Mouse (Mus musculus) urinary bladder, postnatal 14 days (tissue): Measurements from ENCODE around the gene Trim72.

Experiments
- DNase-seq: peaks from one replicate; pipeline ENCODE4 v3.0.0; 2021; ENCODE audit warnings: low spot score

The Trim72 gene

GRCm38 (mm10) chr7:128056917-128057444 is 53.2 kb downstream of the Trim72 start:
- DNase-seq: no peak

GRCm38 (mm10) chr7:128057860-128058259 is 54.1 kb downstream of the Trim72 start:
- no peak for DNase-seq

- DNase-seq: no peak
These were observed 54.8 kb downstream of the Trim72 start for GRCm38 (mm10) chr7:128058576-128058975.

DNA sequence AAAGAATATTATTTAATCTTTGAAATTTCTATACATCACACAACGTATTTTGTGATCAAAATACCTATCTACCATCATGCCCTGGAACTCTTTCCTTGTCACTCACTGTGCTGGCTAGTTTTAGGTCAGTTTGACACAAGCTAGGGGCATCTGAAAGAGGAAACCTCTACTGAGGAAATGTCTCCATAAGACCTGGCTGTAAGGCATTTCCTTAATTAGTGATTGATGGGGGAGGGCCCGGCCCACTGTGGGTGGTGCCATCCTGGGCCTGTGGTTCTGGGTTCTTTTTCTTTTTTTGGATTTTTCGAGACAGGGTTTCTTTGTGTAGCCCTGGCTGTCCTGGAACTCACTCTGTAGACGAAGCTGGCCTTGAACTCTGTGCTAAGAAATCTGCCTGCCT is 55.3 kb downstream of the Trim72 start:
- DNase-seq: no peak
